Mouse (Mus musculus): ENCODE results near the gene Cldn6. TPM values are rescaled to one million over a fixed set of nuclear protein-coding genes. Genes with fewer than 3 reads are reported as not detected.

The Cldn6 gene
- polyA plus RNA-seq, 1 experiment, result 0.10 TPM

GRCm38 (mm10) chr17:23682530-23682929 is 3.5 kb downstream of the Cldn6 start:
- 86% methylated on average over 3 of the region's 3 CpGs for WGBS
- peaks cover 15% of the 10 kb centered on the region for H3K27me3 ChIP-seq (ENCODE audit: control insufficient read depth, insufficient read depth, low read length)

DNA sequence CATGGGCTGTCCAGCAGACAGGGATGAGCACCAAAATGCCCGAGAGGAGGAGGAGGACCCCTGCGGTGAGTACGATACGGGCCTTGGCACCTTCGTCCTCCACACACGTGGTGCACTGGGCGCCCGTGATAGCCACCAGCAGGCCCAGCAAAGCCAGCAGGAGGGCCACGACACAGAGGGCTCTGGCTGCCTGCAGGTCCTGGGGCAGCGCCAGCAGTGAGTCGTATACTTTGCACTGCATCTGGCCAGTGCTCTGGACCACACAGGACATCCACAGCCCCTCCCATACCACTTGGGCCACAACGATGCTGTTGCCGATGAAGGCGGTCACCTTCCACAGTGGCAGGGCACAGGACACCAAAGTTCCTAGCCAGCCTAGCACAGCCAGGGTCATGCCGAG is 4.2 kb downstream of the Cldn6 start:
- WGBS, result 55% methylated on average over 15 of the region's 15 CpGs
- TF ChIP-seq CTCF (IDR thresholded peaks at IDR 0.05; ENCODE audit: extremely low read depth, insufficient read length, insufficient replicate concordance, low read depth, low read length) (no peak), POLR2A (IDR thresholded peaks at IDR 0.05; ENCODE audit: low read depth, low read length) (no peak)
- Histone ChIP-seq H3K27ac (ENCODE audit: insufficient read depth, low read depth, low read length) (no peak overlapping the region), H3K27me3 (ENCODE audit: control insufficient read depth, insufficient read depth, low read length) (peaks cover 15% of the 10 kb centered on the region), H3K36me3 (ENCODE audit: control insufficient read depth, insufficient read depth, low read length) (no peaks in the 10 kb centered on the region), H3K4me1 (ENCODE audit: control insufficient read depth, insufficient read depth, insufficient read length, low read length) (no peaks in the 10 kb centered on the region), H3K4me3 (ENCODE audit: low read depth, low read length) (no peak overlapping the region)

More at GRCm38 (mm10) chr17:23682530-23682929, 3.5 kb downstream of the Cldn6 start:
- TF ChIP-seq POLR2A (IDR thresholded peaks at IDR 0.05; ENCODE audit: low read depth, low read length) (no peak), CTCF (IDR thresholded peaks at IDR 0.05; ENCODE audit: extremely low read depth, insufficient read length, insufficient replicate concordance, low read depth, low read length) (no peak)
- no peaks in the 10 kb centered on the region for H3K4me1 ChIP-seq (ENCODE audit: control insufficient read depth, insufficient read depth, insufficient read length, low read length)
- H3K27ac ChIP-seq (ENCODE audit: insufficient read depth, low read depth, low read length), result no peak overlapping the region
- no peaks in the 10 kb centered on the region for H3K36me3 ChIP-seq (ENCODE audit: control insufficient read depth, insufficient read depth, low read length)
- no peak overlapping the region for H3K4me3 ChIP-seq (ENCODE audit: low read depth, low read length)

- Histone ChIP-seq H3K27ac (ENCODE audit: insufficient read depth, low read depth, low read length) (no peak within 1 kb of the TSS), H3K36me3 (ENCODE audit: control insufficient read depth, insufficient read depth, low read length) (no peaks in the 10 kb centered on the region), H3K4me1 (ENCODE audit: control insufficient read depth, insufficient read depth, insufficient read length, low read length) (no peaks in the 10 kb centered on the region), H3K4me3 (ENCODE audit: low read depth, low read length) (no peak within 1 kb of the TSS), H3K27me3 (ENCODE audit: control insufficient read depth, insufficient read depth, low read length) (peaks cover 10% of the 10 kb centered on the region)
- 38% methylated on average over 15 of the region's 15 CpGs for WGBS
- TF ChIP-seq CTCF (IDR thresholded peaks at IDR 0.05; ENCODE audit: extremely low read depth, insufficient read length, insufficient replicate concordance, low read depth, low read length) (no peak), POLR2A (IDR thresholded peaks at IDR 0.05; ENCODE audit: low read depth, low read length) (no peak)
Observed at GRCm38 (mm10) chr17:23683856-23684672, 5.0 kb downstream of the Cldn6 start, which contains the start of gene Cldn9. TSS of gene Cldn9 (minus strand) at chr17:23684026.

- peaks cover 3% of the 10 kb centered on the region; the same call in 1 of the 2 replicates for H3K4me1 ChIP-seq (ENCODE audit: control insufficient read depth, insufficient read depth, insufficient read length, low read length)
- TF ChIP-seq POLR2A (IDR thresholded peaks at IDR 0.05; ENCODE audit: low read depth, low read length) (no peak), CTCF (IDR thresholded peaks at IDR 0.05; ENCODE audit: extremely low read depth, insufficient read length, insufficient replicate concordance, low read depth, low read length) (no peak)
- WGBS, result 50% methylated on average over 1 of the region's 1 CpGs
- H3K27me3 ChIP-seq (ENCODE audit: control insufficient read depth, insufficient read depth, low read length), result peaks cover 4% of the 10 kb centered on the region
- no peak overlapping the region for H3K4me3 ChIP-seq (ENCODE audit: low read depth, low read length)
- no peak overlapping the region for H3K27ac ChIP-seq (ENCODE audit: insufficient read depth, low read depth, low read length)
- H3K36me3 ChIP-seq (ENCODE audit: control insufficient read depth, insufficient read depth, low read length), result no peaks in the 10 kb centered on the region
Observed at GRCm38 (mm10) chr17:23694491-23694890, 15.4 kb downstream of the Cldn6 start.

- Histone ChIP-seq H3K27ac (ENCODE audit: insufficient read depth, low read depth, low read length) (no peak overlapping the region), H3K4me1 (ENCODE audit: control insufficient read depth, insufficient read depth, insufficient read length, low read length) (peaks cover 5% of the 10 kb centered on the region; the same call in 1 of the 2 replicates), H3K36me3 (ENCODE audit: control insufficient read depth, insufficient read depth, low read length) (no peaks in the 10 kb centered on the region), H3K27me3 (ENCODE audit: control insufficient read depth, insufficient read depth, low read length) (peaks cover 8% of the 10 kb centered on the region), H3K4me3 (ENCODE audit: low read depth, low read length) (no peak overlapping the region)
- WGBS, result 72% methylated on average over 3 of the region's 3 CpGs
- no peak for TF ChIP-seq CTCF (IDR thresholded peaks at IDR 0.05; ENCODE audit: extremely low read depth, insufficient read length, insufficient replicate concordance, low read depth, low read length)
- no peak for TF ChIP-seq POLR2A (IDR thresholded peaks at IDR 0.05; ENCODE audit: low read depth, low read length)
Observed at GRCm38 (mm10) chr17:23695801-23696200, 16.8 kb downstream of the Cldn6 start.

- no peak for TF ChIP-seq POLR2A (IDR thresholded peaks at IDR 0.05; ENCODE audit: low read depth, low read length)
- no peak for TF ChIP-seq CTCF (IDR thresholded peaks at IDR 0.05; ENCODE audit: extremely low read depth, insufficient read length, insufficient replicate concordance, low read depth, low read length)
- Histone ChIP-seq H3K4me1 (ENCODE audit: control insufficient read depth, insufficient read depth, insufficient read length, low read length) (peaks cover 5% of the 10 kb centered on the region; the same call in 1 of the 2 replicates), H3K27me3 (ENCODE audit: control insufficient read depth, insufficient read depth, low read length) (peaks cover 12% of the 10 kb centered on the region), H3K4me3 (ENCODE audit: low read depth, low read length) (peak overlapping the region; percentile 80), H3K36me3 (ENCODE audit: control insufficient read depth, insufficient read depth, low read length) (no peaks in the 10 kb centered on the region), H3K27ac (ENCODE audit: insufficient read depth, low read depth, low read length) (no peak overlapping the region)
- under 1% methylated on average over 98 of the region's 101 CpGs for WGBS
Observed at GRCm38 (mm10) chr17:23699131-23700077, 20.4 kb downstream of the Cldn6 start.

Measured in small intestine, adult 2 months (tissue).